Mouse (Mus musculus): Measurements from ENCODE around the gene Gtf2h2.
A peak's percentile ranks its signal among the peaks of the same experiment; 100 is the strongest.
"Not testable (repeated sequence)": the region's sequence is repeated elsewhere in the genome, so short reads cannot be mapped to it uniquely, and the experiment has no call there.

Gtf2h2 gene

GRCm38 (mm10) chr13:100492061-100492787 is at the start of gene Gtf2h2:
TSS of gene Gtf2h2 (minus strand) at chr13:100492579.
- DNase-seq (ENCODE audit: low spot score in 2 of 2): peak; percentile 81 to 91

DNA sequence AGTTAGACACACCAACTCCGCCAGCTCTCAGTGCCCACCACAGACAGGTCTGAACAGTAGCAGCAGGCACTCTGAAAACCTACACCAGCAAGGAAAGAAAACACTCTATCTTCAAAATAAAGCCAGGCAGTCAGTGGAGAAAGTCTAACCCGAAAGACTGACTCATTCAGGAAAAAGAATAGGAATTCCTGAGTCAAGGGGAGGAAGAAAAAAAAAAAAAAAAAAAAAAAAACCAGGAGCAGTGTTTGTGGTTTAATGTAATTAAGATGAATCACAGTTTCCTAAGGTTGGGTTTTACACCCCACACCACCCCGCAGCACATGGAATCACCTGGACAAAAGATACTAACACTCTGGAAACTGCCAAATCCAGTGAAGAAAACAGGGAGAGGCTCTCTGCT is 43.8 kb upstream of the Gtf2h2 start:
- no peak for DNase-seq (ENCODE audit: low spot score in 2 of 2)

DNA sequence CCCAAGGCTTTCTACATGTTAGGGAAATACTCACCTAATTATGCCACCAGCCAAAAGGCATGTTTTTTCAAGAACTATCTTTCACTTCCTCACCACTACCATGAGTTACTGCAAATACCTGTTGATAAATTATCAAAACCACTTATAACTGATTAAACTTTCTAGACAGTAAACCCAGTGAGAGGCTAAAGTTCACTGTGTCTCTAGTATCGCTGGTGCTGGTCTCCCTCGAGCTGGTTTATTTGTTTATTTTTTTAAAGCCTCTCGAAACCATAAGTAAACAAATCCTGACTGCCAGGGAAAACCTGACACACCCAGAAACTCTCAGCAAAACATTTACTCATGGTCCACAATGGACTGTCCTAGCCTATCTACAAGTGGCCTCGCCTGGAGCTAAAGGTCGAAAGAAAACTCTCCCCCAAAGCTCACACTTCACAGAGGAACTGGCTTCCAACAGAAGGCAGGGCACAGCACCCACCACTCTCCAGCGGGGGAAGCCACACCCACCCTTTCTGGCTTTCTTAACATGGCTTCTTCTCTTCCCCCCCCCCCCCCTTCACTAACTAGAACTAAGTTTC is 40.5 kb upstream of the Gtf2h2 start:
- no peak for DNase-seq (ENCODE audit: low spot score in 2 of 2)

DNA sequence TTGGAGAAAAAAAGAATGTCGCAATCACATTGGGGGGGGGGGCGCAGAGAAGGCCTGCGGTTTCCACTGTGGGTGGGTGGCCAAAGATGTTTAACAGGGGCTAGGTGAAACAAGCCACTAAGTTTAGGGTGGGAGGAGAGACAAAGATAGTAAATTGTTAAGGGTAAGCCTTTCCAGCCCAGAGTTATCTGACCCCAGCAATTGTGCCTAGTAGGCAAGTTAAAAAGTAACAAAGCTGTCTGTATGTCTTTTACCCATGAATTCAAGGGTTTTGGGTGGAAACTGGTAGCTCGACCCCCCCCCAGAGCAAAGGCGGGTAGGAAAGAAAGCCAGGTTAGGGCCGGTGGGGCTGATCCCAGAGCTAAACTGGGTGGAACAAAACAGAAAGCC is 34.3 kb upstream of the Gtf2h2 start:
- DNase-seq (ENCODE audit: low spot score in 2 of 2): no peak

GRCm38 (mm10) chr13:100525935-100526648 is 33.7 kb upstream of the Gtf2h2 start:
- DNase-seq (ENCODE audit: low spot score in 2 of 2): peak in 1 of 2 experiments; percentile 16

DNA sequence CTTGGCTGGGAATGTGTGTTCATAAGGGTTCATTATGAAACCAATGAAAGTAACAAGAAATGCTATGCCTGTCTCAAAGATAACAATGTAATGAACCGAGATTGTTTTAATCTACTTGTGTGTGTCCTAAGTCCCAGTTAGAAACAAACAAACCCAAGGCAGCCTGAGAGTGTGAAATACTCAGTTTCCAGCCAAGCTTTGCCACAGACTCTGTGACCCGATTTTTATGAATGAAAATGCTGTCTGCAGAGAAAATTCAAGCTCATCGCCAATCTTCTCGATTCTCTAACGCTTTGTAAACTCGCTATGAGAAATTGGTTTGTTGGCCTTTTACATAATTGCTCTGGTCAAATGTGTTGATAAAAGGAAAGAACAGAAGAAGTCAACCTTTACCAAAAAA is 32.5 kb upstream of the Gtf2h2 start:
- DNase-seq (ENCODE audit: low spot score in 2 of 2): no peak

- DNase-seq (ENCODE audit: low spot score in 2 of 2): no peak
Measured at GRCm38 (mm10) chr13:100523698-100524097, 31.3 kb upstream of the Gtf2h2 start.

GRCm38 (mm10) chr13:100521724-100522591 is 29.6 kb upstream of the Gtf2h2 start:
- no peak for DNase-seq (ENCODE audit: low spot score in 2 of 2)

DNA sequence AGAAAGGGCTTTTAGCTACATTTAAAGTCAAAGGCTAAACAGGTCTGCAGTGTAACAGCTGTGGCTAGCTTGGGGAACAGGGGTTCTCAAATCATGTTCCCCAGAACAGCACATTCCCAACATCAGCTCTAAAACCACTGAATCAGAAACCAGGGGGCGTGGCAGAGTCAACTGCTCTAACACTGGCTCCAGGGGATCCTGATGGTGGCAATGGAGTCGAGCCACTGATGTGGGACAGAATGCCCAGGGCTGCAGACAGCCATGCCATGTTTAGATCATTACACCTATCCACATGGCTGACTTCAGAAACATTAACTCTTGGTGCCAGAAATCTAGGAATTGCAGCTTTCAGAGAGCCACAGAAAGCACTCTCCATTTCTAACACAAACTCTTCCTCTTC is 26.8 kb upstream of the Gtf2h2 start:
- no peak for DNase-seq (ENCODE audit: low spot score in 2 of 2)

GRCm38 (mm10) chr13:100518191-100518590 is 25.8 kb upstream of the Gtf2h2 start:
- no peak for DNase-seq (ENCODE audit: low spot score in 2 of 2)

- no peak for DNase-seq (ENCODE audit: low spot score in 2 of 2)
Measured at GRCm38 (mm10) chr13:100517652-100518153, 25.3 kb upstream of the Gtf2h2 start.

- no peak for DNase-seq (ENCODE audit: low spot score in 2 of 2)
Measured at GRCm38 (mm10) chr13:100516213-100517105, 24.1 kb upstream of the Gtf2h2 start.

DNA sequence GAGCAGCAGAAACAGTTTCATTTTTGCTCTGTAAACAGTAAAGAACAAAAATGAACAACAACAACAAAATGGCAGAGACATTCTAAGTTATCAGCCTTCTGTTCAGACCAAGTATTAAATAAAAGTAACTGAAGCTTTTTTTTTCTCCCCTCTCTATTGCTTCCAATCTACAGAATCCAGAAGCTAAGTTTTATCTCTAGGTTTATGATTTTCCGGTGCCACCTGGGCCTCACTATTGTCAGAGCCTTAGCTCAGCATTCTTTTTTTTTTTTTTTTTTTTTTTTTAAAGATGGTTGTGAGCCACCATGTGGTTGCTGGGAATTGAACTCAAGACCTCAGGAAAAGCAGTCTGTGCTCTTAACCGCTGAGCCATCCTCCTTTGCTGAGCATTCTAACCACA is 20.4 kb upstream of the Gtf2h2 start:
- no peak for DNase-seq (ENCODE audit: low spot score in 2 of 2)

DNA sequence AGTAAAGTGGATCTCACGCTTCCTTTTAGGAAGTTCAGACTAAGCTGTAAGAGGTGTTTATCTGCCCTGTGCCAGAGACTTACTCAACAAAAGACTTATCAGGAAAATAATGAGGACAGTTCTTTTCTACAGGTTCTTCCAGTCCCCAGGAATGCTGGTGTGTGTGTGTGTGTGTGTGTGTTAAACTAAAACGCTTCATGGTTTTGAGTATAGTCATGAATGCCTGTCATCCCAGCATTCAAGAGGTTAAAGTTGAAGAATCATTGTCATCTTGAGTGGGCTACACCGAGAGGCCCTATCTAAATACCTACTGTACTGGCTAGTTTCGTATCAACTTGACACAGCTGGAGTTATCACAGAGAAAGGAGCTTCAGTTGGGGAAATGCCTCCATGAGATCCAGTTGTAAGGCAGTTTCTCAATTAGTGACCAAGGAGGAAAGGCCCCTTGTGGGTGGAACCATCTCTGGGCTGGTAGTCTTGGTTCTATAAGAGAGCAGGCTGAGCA is 19.5 kb upstream of the Gtf2h2 start:
- DNase-seq (ENCODE audit: low spot score in 2 of 2): no peak

GRCm38 (mm10) chr13:100511146-100511859 is 18.9 kb upstream of the Gtf2h2 start:
- no peak for DNase-seq (ENCODE audit: low spot score in 2 of 2)

DNA sequence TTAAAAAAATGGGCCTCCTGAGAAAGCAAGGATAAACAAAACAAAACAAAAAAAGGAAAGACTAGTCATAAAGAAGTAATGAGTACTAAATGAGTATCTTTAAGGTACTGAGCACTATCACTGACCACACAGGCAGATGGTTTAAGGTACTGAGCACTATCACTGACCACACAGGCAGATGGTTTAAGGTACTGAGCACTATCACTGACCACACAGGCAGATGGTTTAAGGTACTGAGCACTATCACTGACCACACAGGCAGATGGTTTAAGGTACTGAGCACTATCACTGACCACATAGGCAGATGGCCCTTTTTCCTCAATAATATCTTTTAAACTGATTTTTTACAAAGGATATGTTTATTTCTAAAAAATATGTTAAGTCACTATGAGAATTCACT is 7.2 kb upstream of the Gtf2h2 start:
- DNase-seq (ENCODE audit: low spot score in 2 of 2): not testable (repeated sequence)

DNA sequence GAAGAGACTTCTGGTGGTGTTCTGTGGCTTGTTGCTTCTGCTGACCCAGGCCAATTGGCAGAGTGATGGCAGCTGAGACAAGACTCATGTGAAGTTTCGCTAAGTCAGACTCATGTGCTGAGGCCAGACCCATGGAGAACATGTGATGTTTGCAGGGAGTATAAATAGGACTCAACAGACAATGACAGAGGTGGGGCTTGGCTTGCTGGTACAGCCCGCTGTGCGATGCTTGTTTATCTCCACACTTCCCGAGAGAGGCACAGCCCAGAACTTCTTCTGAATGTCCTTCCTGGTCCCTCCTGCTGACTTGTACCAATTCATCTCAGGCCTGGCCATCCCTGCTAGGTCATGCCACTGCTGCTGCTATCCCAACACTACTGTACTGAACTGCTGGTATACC is 3.0 kb upstream of the Gtf2h2 start:
- no peak for DNase-seq (ENCODE audit: low spot score in 2 of 2)

- not testable (repeated sequence) for DNase-seq (ENCODE audit: low spot score in 2 of 2)
Measured at GRCm38 (mm10) chr13:100494370-100494769, 2.0 kb upstream of the Gtf2h2 start.

DNA sequence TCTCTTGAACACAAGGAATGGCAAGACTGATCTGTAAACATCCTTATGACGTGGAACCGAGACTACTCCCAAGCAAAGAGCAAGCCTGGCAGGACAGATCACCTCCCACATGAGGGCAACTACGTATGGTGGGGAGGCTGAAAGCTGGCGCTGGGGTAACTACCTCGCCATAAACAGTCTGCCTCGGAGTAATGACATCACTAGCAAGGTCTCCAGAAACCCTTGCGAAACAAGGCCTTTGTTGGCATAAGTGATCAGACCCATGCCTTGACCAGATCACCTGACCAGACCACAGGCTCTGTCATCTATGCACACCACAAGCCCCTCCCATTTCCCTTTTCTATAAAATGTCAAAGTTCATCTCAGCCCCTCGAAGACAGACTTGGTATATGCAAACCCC is 934 bp upstream of the Gtf2h2 start:
- no peak for DNase-seq (ENCODE audit: low spot score in 2 of 2)

DNA sequence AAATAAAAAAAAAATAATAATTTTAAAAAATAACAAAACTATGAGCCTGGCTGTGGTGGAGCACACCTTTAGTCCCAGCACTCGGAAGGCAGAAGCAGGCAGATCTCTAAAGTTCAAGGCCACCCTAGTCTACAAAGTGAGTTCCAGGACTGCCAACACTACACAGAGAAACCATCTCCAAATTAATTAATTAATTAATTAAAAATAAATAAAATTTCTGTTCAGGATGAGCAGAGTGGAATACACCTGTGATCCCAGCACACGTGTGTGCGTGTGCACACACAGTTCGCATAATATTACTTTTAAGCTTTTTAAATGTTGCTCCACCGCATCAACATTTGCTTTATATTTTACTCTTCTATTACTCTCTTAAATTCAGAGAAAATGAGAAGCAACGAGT is 756 bp downstream of the Gtf2h2 start:
- DNase-seq (ENCODE audit: low spot score in 2 of 2): no peak
